Mouse (Mus musculus): ENCODE measurements around the gene Adcy1.

GRCm38 (mm10) chr11:7054662-7055265 is 8.5 kb upstream of the Adcy1 start:
- TF ChIP-seq CTCF (IDR thresholded peaks at IDR 0.05; ENCODE audit: borderline replicate concordance, control insufficient read depth, extremely low read depth, insufficient read depth, low read length, poor library complexity) (no peak), POLR2A (IDR thresholded peaks at IDR 0.05; ENCODE audit: control insufficient read depth, extremely low read depth, insufficient read depth, low read length, poor library complexity) (no peak)

Data from thymus, adult 2 months (tissue).